Mouse (Mus musculus) bone marrow, adult 2 months (tissue): ENCODE results near the gene Clasrp.

ENCODE experiments used
- CTCF ChIP-seq: fragments of 200-500 bp; IDR thresholded peaks from 2 replicates; pipeline ENCODE4 v1.5.1; 2011; ENCODE audit warnings: low read length, control low read depth; ENCODE audit not compliant: control insufficient read depth, insufficient read depth
- POLR2A ChIP-seq: fragments of 200-500 bp; IDR thresholded peaks from 2 replicates; pipeline ENCODE4 v1.6.1; 2011; ENCODE audit warnings: low read depth, mild to moderate bottlenecking, control low read depth, low read length, borderline replicate concordance; ENCODE audit not compliant: control insufficient read depth

DNA sequence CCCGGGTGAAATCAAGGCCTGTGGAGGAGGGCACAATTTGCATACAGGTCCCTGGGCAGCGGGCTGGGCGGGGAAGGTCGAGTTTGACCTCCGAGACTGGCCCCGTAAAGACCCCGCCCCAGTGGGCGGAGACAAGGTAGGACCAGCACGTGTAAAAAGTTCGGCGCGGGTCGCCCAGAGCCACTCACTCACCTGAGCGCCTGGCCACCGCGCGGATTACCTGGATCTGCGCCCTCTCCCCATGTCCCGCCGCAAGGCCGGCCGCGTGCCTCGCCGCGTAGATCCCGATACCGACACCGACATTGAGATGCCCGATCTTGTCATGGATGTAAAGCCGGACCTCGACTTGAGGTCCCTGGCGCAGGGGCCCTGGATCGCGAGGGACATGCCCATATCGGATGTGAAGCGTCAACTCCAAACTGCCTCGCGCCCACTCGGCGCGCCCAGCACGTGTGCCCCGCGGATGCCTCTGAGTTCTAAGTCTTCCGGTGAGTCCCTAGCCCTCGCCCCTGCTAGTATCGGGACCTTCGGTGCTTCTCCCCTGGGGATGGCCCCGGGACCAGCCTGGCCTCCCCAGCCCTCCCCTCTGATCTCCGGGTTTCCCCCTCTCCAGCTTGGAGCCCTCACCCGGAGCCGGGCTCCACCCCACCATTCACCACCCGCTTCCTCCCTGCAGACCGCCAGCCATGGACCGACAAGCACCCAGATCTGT is 27.0 kb downstream of the Clasrp start, which contains the start of the genes Zfp296 and Gemin7:
- TF ChIP-seq POLR2A (0 out of 2 replicates have a peak, but pooled peaks have one; percentile 12), CTCF (no peak)
